Mouse (Mus musculus): Measurements from ENCODE around the gene Thsd7a.

GRCm38 (mm10) chr6:12458841-12459240 lies 290.4 kb downstream of the Thsd7a start:
- TF ChIP-seq CTCF (IDR thresholded peaks at IDR 0.05; ENCODE audit: borderline replicate concordance, control insufficient read depth, extremely low read depth, insufficient read depth, low read length, poor library complexity) (no peak), POLR2A (IDR thresholded peaks at IDR 0.05; ENCODE audit: control insufficient read depth, extremely low read depth, insufficient read depth, low read length, poor library complexity) (no peak)

All from thymus, adult 2 months (tissue).